Mouse (Mus musculus) liver, postnatal 0 days (tissue): ENCODE measurements at regions not wholly inside any gene's neighbourhood (a gene's known extent, or its start where the extent isn't known, plus 50 kb on each side); places are given as distances from the start of the nearest gene placed in this dataset.

Source experiments
- CTCF ChIP-seq: sonication (generic); IDR thresholded peaks from 2 replicates; pipeline ENCODE4 v1.5.1; 2016; ENCODE audit warnings: antibody characterized with exemption, low read depth
- EP300 ChIP-seq: IDR thresholded peaks from 2 replicates; pipeline ENCODE4 v1.6.1; 2016; ENCODE audit warnings: antibody characterized with exemption, low read depth, mild to moderate bottlenecking

DNA sequence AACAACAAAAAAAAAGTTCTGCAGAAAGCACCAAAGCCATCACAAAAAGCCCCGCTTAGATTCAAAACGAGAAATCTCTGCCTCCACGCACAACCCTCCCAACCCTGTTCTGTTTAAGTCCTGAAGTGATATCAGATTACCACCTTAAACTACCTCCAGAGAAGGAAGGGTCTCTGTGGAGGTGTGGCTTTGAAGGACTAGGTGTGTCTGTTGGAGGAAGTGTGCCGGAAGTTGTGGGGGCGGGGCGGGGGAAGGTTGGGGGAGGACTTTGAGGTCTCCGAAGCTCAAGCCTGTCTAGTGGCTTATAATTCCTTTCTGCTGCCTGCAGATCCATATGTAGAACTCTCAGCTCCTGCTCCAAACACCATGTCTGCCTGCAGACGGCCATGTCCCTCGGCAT lies 173.6 kb downstream of the Mreg start:
- TF ChIP-seq CTCF, result no peak
- TF ChIP-seq EP300, result no peak
